Mouse (Mus musculus) stomach, embryonic 16.5 days (tissue): ENCODE measurements around the gene Mybphl. TPM values are rescaled to one million over a fixed set of nuclear protein-coding genes. Genes with fewer than 3 reads are reported as not detected.

Source experiments
- ATAC-seq: fragments of 200-750 bp; cut with Nextera tagmentation; 2 replicates; pipeline ENCODE4 v1.8.0; 2017; ENCODE audit warnings: moderate number of reproducible peaks, moderate TSS enrichment; ENCODE audit not compliant: insufficient read depth, low FRiP score
- H3K27ac ChIP-seq: fragments of 300-500 bp; sonication (generic); 2 replicates; pipeline ENCODE4 v1.5.1; 2014; ENCODE audit warnings: low read length
- H3K27me3 ChIP-seq: fragments of 300-500 bp; sonication (generic); 2 replicates; pipeline ENCODE4 v1.6.1; 2014; ENCODE audit warnings: low read length, control low read depth, mixed read lengths; ENCODE audit not compliant: control insufficient read depth, insufficient read depth
- H3K36me3 ChIP-seq: fragments of 300-500 bp; sonication (generic); 2 replicates; pipeline ENCODE4 v1.6.1; 2014; ENCODE audit warnings: low read length; ENCODE audit not compliant: control insufficient read depth, insufficient read depth
- H3K4me1 ChIP-seq: fragments of 300-500 bp; sonication (generic); 2 replicates; pipeline ENCODE4 v1.6.1; 2014; ENCODE audit warnings: low read length, control low read depth, mixed read lengths; ENCODE audit not compliant: control insufficient read depth, insufficient read depth
- H3K4me2 ChIP-seq: fragments of 300-500 bp; sonication (generic); 2 replicates; pipeline ENCODE4 v1.6.1; 2014; ENCODE audit warnings: low read depth, low read length, mixed read lengths
- H3K4me3 ChIP-seq: fragments of 300-500 bp; sonication (generic); replicated peaks from 2 replicates; pipeline ENCODE4 v1.5.1; 2014; ENCODE audit warnings: mild to moderate bottlenecking, low read length
- H3K9ac ChIP-seq: fragments of 300-500 bp; sonication (generic); 2 replicates; pipeline ENCODE4 v1.6.1; 2014; ENCODE audit warnings: low read length
- H3K9me3 ChIP-seq: fragments of 300-500 bp; sonication (generic); replicated peaks from 2 replicates; pipeline ENCODE4 v1.6.1; 2016; ENCODE audit warnings: low read length, control low read depth; ENCODE audit not compliant: control insufficient read depth
- WGBS: fragments of 180-500 bp; shearing (Covaris S2); extraction: QIAGEN DNeasy Blood & Tissue Kit; methylation state at CpG from one replicate; pipeline ENCODE4 v1.1.7; 2014; 5-methylcytosine and 5-hydroxymethylcytosine counted together
- polyA plus RNA-seq: library from polyadenylated mRNA; unstranded; fragments of >200 nt; fragmentation: Nextera tagmentation; extraction: Ambion mirVana; gene quantifications from 2 replicates; pipeline ENCODE4 v1.2.1, GENCODE M21; 2015

Gene Mybphl
- polyA plus RNA-seq, 1 experiment from 2014 or later, result not detected

GRCm38 (mm10) chr3:108360894-108361293, 3.8 kb upstream of the Mybphl start:
- Histone ChIP-seq H3K27me3 (no peaks in the 10 kb centered on the region), H3K4me1 (peaks cover 4% of the 10 kb centered on the region; the same call in 1 of the 2 replicates), H3K36me3 (no peaks in the 10 kb centered on the region), H3K4me3 (no peak overlapping the region), H3K9ac (peak overlapping the region; percentile 43), H3K27ac (no peak overlapping the region), H3K4me2 (no peak overlapping the region), H3K9me3 (no peaks in the 10 kb centered on the region)
- 15% methylated on average over 7 of the region's 7 CpGs for WGBS
- no peak for ATAC-seq

DNA sequence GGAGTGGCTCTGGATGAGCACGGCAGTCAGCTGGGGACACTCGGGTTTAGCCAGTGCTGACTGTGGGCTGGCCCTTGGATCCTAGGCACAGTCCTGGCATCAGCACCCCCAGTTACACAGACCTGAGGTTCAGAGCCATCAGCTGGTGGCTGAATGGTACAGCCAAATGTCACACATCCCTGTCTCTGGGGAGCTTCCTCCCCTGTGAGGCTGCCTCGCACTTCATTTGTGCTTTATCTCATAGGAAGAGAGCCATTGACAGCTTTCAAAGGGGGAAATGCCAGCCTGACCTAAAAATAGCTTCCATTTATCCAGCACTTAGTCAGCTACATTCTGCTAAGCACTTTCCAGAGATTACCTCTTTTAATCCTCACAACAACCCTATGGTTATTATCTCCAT, 1.1 kb upstream of the Mybphl start:
- no peak overlapping the region for H3K4me2 ChIP-seq
- peaks cover 4% of the 10 kb centered on the region; the same call in 1 of the 2 replicates for H3K4me1 ChIP-seq
- 63% methylated on average over 3 of the region's 3 CpGs for WGBS
- no peaks in the 10 kb centered on the region for H3K27me3 ChIP-seq
- H3K9ac ChIP-seq, result no peak overlapping the region
- no peak overlapping the region for H3K4me3 ChIP-seq
- H3K36me3 ChIP-seq, result no peaks in the 10 kb centered on the region
- no peak for ATAC-seq
- no peaks in the 10 kb centered on the region for H3K9me3 ChIP-seq
- no peak overlapping the region for H3K27ac ChIP-seq

DNA sequence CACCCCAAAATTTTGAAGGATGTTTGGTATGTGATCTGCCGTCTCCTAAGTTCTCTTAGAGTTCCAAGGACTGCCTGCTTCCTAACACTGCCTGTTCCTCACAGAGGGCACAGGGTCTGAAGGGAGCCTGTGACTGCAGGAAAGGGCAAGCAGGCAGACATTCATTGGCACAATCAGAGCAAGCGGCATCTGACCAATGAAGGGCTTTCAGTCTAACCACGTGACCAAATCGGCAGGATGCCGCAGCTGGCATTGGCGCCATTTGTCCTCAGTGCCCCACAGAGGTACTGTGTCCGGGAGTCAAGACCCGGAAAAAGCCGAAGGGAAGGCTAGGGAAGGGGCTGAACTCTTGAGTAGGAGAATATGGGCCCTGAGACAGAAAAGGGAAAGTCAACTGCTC, 2.5 kb downstream of the Mybphl start:
- H3K9me3 ChIP-seq, result no peaks in the 10 kb centered on the region
- H3K4me1 ChIP-seq, result peaks cover 2% of the 10 kb centered on the region; the same call in 1 of the 2 replicates
- no peak overlapping the region for H3K27ac ChIP-seq
- no peak overlapping the region for H3K9ac ChIP-seq
- no peaks in the 10 kb centered on the region for H3K36me3 ChIP-seq
- ATAC-seq, result no peak
- H3K4me3 ChIP-seq, result no peak overlapping the region
- no peak overlapping the region for H3K4me2 ChIP-seq
- WGBS, result 61% methylated on average over 9 of the region's 9 CpGs
- H3K27me3 ChIP-seq, result no peaks in the 10 kb centered on the region

- Histone ChIP-seq H3K27ac (no peak overlapping the region), H3K36me3 (no peaks in the 10 kb centered on the region), H3K9ac (no peak overlapping the region), H3K27me3 (no peaks in the 10 kb centered on the region), H3K4me1 (peaks cover 6% of the 10 kb centered on the region; the same call in 1 of the 2 replicates), H3K4me3 (no peak overlapping the region), H3K9me3 (no peaks in the 10 kb centered on the region), H3K4me2 (no peak overlapping the region)
- no peak for ATAC-seq
- 66% methylated on average over 3 of the region's 3 CpGs for WGBS
Observed at GRCm38 (mm10) chr3:108367828-108368227, 3.1 kb downstream of the Mybphl start.

GRCm38 (mm10) chr3:108368721-108369120, 4.0 kb downstream of the Mybphl start:
- H3K4me3 ChIP-seq, result no peak overlapping the region
- H3K27ac ChIP-seq, result no peak overlapping the region
- ATAC-seq, result no peak
- H3K4me1 ChIP-seq, result peaks cover 6% of the 10 kb centered on the region; the same call in 1 of the 2 replicates
- H3K36me3 ChIP-seq, result no peaks in the 10 kb centered on the region
- no peaks in the 10 kb centered on the region for H3K9me3 ChIP-seq
- H3K4me2 ChIP-seq, result no peak overlapping the region
- no peak overlapping the region for H3K9ac ChIP-seq
- WGBS, result 73% methylated on average over 5 of the region's 5 CpGs
- H3K27me3 ChIP-seq, result no peaks in the 10 kb centered on the region

GRCm38 (mm10) chr3:108372274-108372673, 7.6 kb downstream of the Mybphl start:
- ATAC-seq, result peak; percentile 41; the same call in 1 of the 2 replicates
- H3K27ac ChIP-seq, result 0 out of 2 replicates have a peak overlapping the region, but pooled peaks have one; percentile 21

GRCm38 (mm10) chr3:108372691-108373090, 8.0 kb downstream of the Mybphl start:
- 41% methylated on average over 3 of the region's 3 CpGs for WGBS
- H3K9ac ChIP-seq, result no peak overlapping the region
- H3K4me2 ChIP-seq, result no peak overlapping the region
- ATAC-seq, result peak; percentile 46
- H3K9me3 ChIP-seq, result no peaks in the 10 kb centered on the region
- peaks cover 6% of the 10 kb centered on the region; the same call in 1 of the 2 replicates for H3K4me1 ChIP-seq
- no peaks in the 10 kb centered on the region for H3K36me3 ChIP-seq
- H3K27ac ChIP-seq, result 0 out of 2 replicates have a peak overlapping the region, but pooled peaks have one; percentile 21
- H3K27me3 ChIP-seq, result no peaks in the 10 kb centered on the region
- H3K4me3 ChIP-seq, result no peak overlapping the region

More at GRCm38 (mm10) chr3:108372274-108372673, 7.6 kb downstream of the Mybphl start:
- Histone ChIP-seq H3K36me3 (no peaks in the 10 kb centered on the region), H3K27me3 (no peaks in the 10 kb centered on the region), H3K4me2 (no peak overlapping the region), H3K4me1 (peaks cover 6% of the 10 kb centered on the region; the same call in 1 of the 2 replicates), H3K9me3 (no peaks in the 10 kb centered on the region), H3K4me3 (no peak overlapping the region), H3K9ac (no peak overlapping the region)
- 40% methylated on average over 3 of the region's 3 CpGs for WGBS

- H3K4me1 ChIP-seq, result peaks cover 10% of the 10 kb centered on the region
- no peaks in the 10 kb centered on the region for H3K9me3 ChIP-seq
- no peak overlapping the region for H3K27ac ChIP-seq
- ATAC-seq, result no peak
- WGBS, result 76% methylated on average over 7 of the region's 7 CpGs
- no peak overlapping the region for H3K9ac ChIP-seq
- H3K36me3 ChIP-seq, result no peaks in the 10 kb centered on the region
- no peak overlapping the region for H3K4me3 ChIP-seq
- H3K4me2 ChIP-seq, result no peak overlapping the region
- no peaks in the 10 kb centered on the region for H3K27me3 ChIP-seq
Observed at GRCm38 (mm10) chr3:108378875-108379663, 14.4 kb downstream of the Mybphl start.

- 84% methylated on average over 6 of the region's 6 CpGs for WGBS
- no peak for ATAC-seq
- no peaks in the 10 kb centered on the region for H3K9me3 ChIP-seq
- 0 out of 2 replicates have a peak, but pooled peaks cover 4% of the 10 kb centered on the region for H3K36me3 ChIP-seq
- H3K4me1 ChIP-seq, result peaks cover 24% of the 10 kb centered on the region
- H3K27ac ChIP-seq, result no peak overlapping the region
- H3K27me3 ChIP-seq, result no peaks in the 10 kb centered on the region
- no peak overlapping the region for H3K9ac ChIP-seq
- no peak overlapping the region for H3K4me3 ChIP-seq
- no peak overlapping the region for H3K4me2 ChIP-seq
Observed at GRCm38 (mm10) chr3:108380695-108381094, 16.0 kb downstream of the Mybphl start.
